Mouse (Mus musculus) adrenal gland, postnatal 0 days (tissue): ENCODE data around the gene Tfg. TPM values are rescaled to one million over a fixed set of nuclear protein-coding genes. Genes with fewer than 3 reads are reported as not detected.

ENCODE experiments used
- polyA plus RNA-seq: library from polyadenylated mRNA; unstranded; fragments of >200 nt; fragmentation: Nextera tagmentation; extraction: Ambion mirVana; gene quantifications from 2 replicates; pipeline ENCODE4 v1.2.1, GENCODE M21; 2015

The Tfg gene
- polyA plus RNA-seq, result 75.6 and 99.0 TPM in 2 replicates

DNA sequence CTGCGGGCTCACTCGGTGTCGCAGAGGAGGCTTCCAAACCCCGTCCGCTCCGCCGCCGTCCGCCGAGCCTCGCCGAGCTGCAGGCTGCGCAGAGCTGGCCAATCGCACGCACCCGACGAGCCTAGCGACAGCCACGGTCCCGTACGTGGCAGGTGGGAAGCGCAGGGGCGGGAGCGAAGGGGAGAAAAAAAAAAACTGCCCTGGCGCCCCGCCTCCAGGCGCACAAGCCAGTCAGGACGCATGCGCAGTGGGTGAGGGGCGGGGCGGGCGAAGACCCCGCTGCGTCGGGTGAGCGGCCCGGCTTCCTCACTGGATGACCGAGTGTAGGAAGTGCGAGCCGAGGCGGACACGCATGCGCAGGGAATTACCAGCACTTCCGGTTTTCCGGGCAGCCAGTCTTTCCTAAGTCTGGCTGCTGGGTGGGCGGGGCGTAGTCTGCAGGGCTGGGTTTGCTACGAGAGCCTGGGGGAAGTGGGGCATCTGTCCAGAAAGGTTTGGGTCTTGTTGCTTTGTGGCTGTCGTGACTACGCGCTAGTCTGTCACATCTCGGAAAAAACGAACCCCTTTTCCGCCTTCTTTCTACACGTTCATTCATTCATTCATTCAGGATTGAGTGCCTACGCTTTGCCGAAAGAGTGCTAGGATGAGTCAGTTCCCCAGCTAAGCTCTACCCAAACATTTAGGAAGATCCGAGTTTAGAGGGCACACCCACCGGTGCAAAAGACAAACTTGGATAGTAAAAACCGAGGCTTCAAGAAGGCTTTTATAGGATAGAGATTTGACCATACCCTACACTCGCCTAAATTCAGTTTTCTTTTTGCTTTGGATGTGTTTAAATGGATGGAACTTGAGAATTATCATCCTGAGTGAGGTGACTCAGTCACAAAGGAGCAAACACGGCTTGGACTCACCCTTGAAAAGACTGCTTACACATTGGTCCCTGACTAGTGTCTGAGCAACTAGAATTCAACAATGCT is at the start of gene Tfg:
Gene Tfg (minus strand): TSS at position 227 of the 977 bp plus-strand sequence.

Other genes with a start within 250 kb of the Tfg start
- 8.5 and 9.4 TPM in 2 replicates for gene Abi3bp, start 239.6 kb downstream of the Tfg start, polyA plus RNA-seq
- 0.08 TPM in 1 of 2 replicates, not detected in the other for gene Adgrg7, start 78.4 kb upstream of the Tfg start, polyA plus RNA-seq
- 17.3 and 24.3 TPM in 2 replicates for gene Tmem45a, start 168.7 kb upstream of the Tfg start, polyA plus RNA-seq
- not detected in 2 replicates for gene Lnp1, start 210.6 kb upstream of the Tfg start, polyA plus RNA-seq